Mouse (Mus musculus): Measurements from ENCODE around the gene Asb13. TPM values are rescaled to one million over a fixed set of nuclear protein-coding genes. Genes with fewer than 3 reads are reported as not detected.

Gene Asb13
- 1 to 10 TPM; 2.2 TPM for total RNA-seq (2023)

DNA sequence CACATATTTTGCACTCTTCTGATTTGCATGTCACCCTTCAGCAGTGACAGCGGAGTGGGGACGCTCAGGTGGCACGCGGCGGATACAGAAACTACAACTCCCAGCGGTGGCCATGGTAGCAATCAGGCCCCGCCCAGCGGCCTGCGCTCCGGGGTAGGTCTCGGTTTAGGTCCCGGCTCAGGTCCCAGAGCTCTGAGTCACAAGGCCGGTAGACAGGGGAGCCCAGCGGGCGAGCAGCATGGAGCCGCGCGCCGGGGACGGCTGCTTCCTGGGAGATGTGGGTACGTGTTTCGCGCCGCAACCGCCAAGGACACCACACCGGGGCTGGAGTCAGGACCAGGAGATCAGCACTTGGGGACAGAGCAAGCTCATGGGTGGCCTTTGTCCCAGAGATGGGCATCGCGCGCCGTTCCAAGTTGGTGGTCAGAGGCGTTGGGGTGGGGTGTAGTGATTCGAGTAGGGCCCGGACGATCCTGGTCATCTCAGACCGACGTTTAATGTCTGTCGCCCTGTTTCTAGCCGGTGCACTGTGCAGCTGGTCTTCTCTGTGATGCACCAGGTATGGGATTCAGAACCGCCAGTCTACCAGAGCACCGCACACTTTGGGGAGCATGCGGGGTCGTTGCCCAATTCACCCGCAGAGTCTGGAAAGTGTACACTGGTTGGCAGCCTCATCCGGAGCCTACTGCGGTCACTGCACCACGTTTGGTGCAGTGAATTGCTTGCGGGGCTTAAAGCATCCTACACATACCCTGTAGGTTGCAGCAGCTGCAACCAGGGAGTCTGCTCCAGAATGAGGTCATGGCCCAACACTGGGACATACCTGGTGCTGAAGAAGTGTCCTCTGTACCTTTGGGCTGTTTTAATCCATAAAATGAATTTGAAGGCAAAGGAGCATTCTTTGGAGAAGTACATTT is at the start of gene Asb13:
Asb13 (plus strand) TSS at position 138 of the 917 bp plus-strand sequence.

GRCm38 (mm10) chr13:3610795-3611438 is 22.9 kb upstream of the Asb13 start, which contains the start of gene Fam208b:
Fam208b (minus strand) TSS chr13:3611108.

Other genes with a start within 250 kb of the Asb13 start
- gene Gdi2, start 96.0 kb upstream of the Asb13 start, total RNA-seq (2023), result 100 to 1,000 TPM; 258 to 327 TPM
- gene Fam208b, start 22.9 kb upstream of the Asb13 start, total RNA-seq (2023), result 10 to 100 TPM; 10.2 to 11.0 TPM
- not detected for gene Calml3, start 170.3 kb downstream of the Asb13 start, total RNA-seq (2023)
- not detected for gene Calm4, start 203.7 kb downstream of the Asb13 start, total RNA-seq (2023)
- gene Calm5, start 220.1 kb downstream of the Asb13 start, total RNA-seq (2023), result not detected

Measured in neutrophil, adult 59 days (primary cell).